Mouse (Mus musculus): ENCODE measurements at regions not wholly inside any gene's neighbourhood (a gene's known extent, or its start where the extent isn't known, plus 50 kb on each side); places are given as distances from the start of the nearest gene placed in this dataset.

GRCm38 (mm10) chr3:121902246-121902645 lies 50.1 kb upstream of the Arhgap29 start:
- in situ Hi-C loops (cut with MboI; ENCODE audit: low sequenced_read_pairs) = no loop called here

DNA sequence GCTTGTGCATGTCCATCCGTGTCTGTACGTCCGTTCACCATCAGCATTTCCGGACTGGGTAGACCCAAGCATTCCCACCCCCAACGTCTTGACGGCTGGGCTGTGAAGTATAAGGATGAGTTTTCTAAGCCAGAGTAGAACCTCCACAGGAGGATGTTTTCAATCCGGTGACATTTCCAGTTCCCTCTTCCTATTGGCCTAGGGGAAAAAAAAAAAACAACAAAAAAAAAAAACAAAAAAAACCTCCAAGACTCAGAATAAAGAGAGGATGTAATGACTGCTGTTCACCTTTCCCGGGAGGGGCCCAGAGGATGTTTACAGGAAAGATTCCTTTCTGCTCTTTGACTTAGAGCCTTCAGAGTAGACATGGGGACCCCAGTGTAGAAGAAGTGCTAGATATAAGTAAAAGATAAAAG lies 51.9 kb upstream of the Arhgap29 start:
- in situ Hi-C loops (cut with MboI; ENCODE audit: low sequenced_read_pairs) = no loop called here

GRCm38 (mm10) chr3:121897821-121898574 lies 54.3 kb upstream of the Arhgap29 start:
- in situ Hi-C loops (cut with MboI; ENCODE audit: low sequenced_read_pairs) = loop anchor here (25.0 kb wide), 1 partner anchor 739 kb away; no protein-coding TSS in a partner anchor

DNA sequence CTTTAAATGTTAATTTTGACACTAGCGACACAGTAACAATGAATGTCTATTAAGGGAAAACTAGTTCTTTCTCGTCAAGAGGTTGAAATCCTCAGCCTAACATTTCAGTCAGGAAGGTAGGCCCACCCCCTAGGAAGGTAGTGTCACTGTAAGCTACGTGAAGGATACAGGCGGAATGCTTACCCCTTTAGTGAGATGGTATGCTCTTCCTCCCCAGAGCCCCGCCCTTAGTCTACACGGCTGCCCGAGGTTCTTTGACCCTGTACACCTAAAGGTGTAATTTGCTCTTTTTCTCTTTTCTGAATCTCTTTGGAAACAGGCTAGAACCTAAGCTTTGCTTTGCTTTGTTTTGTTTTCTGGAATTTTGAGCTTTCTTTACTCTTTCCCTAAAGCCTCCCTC lies 58.7 kb upstream of the Arhgap29 start:
- in situ Hi-C loops (cut with MboI; ENCODE audit: low sequenced_read_pairs) = loop anchor here (25.0 kb wide), 1 partner anchor 744 kb away; no protein-coding TSS in a partner anchor

DNA sequence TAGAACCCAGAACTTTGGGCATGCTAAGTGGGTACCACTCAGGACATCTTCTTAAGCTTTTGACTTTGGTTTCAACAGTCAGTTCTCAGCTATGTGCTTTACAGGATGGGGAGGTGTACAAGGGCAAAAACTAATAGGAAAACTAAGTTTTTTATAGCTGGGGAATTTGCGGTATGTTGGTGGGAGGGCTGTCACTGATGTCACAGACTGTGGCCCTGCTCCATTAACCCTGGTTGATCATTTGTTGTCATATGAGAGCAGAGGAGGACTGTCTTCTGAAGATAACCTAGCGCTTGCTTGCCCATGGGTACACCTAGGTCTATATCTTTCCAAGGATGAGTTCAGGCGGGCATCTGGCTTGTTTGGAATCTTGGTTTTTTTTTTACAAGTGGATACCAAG lies 59.7 kb upstream of the Arhgap29 start:
- in situ Hi-C loops (cut with MboI; ENCODE audit: low sequenced_read_pairs) = loop anchor here (25.0 kb wide), 1 partner anchor 745 kb away; no protein-coding TSS in a partner anchor

DNA sequence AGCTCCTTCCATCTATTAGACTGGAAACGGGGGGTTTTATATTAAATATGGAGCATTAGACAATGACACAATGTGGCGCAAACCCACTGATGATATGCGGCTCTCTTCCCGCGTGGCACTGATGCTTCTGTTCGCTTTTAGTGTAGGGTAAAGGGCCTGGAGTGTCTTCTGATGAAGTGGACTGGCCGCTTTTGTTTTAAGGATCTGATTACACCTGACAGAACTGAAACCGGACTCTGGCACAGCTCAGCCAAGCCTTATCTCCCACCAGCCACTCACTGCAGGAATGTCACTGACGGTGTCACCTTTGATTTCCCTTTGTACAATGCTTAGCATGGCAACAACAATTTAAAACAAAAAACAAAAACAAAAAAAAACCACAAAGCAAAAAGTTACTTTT lies 61.0 kb upstream of the Arhgap29 start:
- in situ Hi-C loops (cut with MboI; ENCODE audit: low sequenced_read_pairs) = loop anchor here (25.0 kb wide), 1 partner anchor 746 kb away; no protein-coding TSS in a partner anchor

GRCm38 (mm10) chr3:121890563-121890962 lies 61.8 kb upstream of the Arhgap29 start:
- in situ Hi-C loops (cut with MboI; ENCODE audit: low sequenced_read_pairs) = loop anchor here (25.0 kb wide), 1 partner anchor 747 kb away; no protein-coding TSS in a partner anchor

- in situ Hi-C loops (cut with MboI; ENCODE audit: low sequenced_read_pairs) = loop anchor here (5.0 to 25.0 kb wide), 2 partner anchors 255 to 750 kb away; no protein-coding TSS in a partner anchor
These were observed 65.3 kb upstream of the Arhgap29 start for GRCm38 (mm10) chr3:121886870-121887605.

DNA sequence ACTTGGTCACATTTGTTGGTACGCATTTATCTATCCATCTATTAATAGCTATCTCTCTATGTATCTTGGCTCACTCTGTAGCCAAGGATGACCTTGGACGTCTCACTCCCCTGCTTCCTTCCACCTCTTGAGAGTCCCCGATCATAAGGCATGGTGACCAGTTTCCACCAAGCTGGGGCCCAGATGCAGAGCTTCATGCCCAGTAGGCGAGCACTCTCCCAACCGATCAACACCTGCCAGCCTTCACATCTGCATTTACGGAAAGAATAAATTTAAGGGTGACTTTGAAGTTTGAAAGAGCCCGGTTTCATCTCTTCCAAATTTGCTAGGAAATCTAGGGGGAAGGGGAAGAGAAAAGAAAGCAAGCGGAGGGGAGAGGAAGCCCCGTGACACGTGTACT lies 66.0 kb upstream of the Arhgap29 start:
- in situ Hi-C loops (cut with MboI; ENCODE audit: low sequenced_read_pairs) = loop anchor here (5.0 to 25.0 kb wide), 2 partner anchors 256 to 751 kb away; no protein-coding TSS in a partner anchor

DNA sequence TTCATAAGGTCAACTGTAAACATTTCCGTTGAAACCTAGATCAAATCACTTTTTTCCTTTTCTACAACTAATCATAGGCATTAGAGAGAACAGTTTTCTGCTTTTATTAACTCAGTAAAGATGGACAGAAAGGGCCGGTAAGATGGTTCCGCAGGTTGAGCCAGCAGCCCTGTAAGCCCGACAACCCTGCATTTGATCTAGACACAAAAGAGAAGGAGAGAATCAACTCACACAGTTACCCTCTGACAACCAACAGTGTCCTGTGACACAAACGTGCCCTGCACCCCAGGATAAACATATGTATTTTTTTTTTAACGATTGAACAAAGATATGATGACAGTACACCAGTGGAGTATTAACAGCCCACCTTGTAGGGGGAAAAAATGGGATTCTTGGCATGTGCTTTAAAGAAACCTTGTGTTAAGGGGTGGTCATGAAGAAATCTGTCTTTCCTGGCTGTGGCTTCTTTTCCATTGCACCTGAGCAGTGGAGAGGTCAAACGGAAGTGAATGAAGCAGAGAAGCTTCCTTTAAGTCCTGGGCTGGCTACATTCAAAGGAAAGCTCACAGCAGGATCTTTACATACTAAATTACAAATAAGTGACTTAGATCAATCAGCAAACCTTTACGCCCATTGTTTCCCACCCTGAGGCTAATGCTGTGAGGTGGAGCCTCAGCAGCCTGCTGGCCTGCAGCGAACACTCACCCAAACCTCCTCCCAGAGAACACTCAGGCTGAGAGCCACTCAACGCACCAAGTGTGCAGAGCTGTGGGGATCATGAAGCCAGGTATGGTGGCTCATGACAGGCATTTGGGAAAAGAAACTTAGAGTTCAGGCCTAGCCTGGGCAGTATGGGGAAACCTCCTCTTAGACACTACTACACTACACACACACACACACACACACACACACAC lies 66.8 kb upstream of the Arhgap29 start:
- in situ Hi-C loops (cut with MboI; ENCODE audit: low sequenced_read_pairs) = loop anchor here (5.0 to 25.0 kb wide), 2 partner anchors 257 to 752 kb away; no protein-coding TSS in a partner anchor

GRCm38 (mm10) chr3:121884328-121885248 lies 67.8 kb upstream of the Arhgap29 start:
- in situ Hi-C loops (cut with MboI; ENCODE audit: low sequenced_read_pairs) = loop anchor here (5.0 to 25.0 kb wide), 2 partner anchors 258 to 753 kb away; no protein-coding TSS in a partner anchor

DNA sequence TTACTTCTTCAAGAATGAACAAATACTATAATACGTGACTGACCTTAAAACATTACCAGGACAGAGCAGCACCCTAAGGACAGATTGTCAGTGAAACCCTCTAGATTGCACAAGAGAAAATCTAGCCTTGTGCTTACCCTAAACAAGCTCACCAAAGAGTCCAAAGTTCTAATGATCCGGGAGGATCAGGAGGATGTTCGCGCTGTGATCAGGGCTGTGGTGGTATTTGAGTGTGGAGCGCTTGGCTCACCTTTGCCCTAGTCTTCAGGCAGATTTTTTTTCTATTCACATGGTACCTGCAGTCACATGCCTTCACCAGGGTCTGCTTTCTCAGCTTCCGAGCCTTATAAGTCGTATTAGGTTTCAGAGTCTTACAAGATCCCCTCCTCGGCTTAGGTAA lies 65.3 kb upstream of the Abcd3 start:
- in situ Hi-C loops (cut with MboI; ENCODE audit: low sequenced_read_pairs) = loop anchor here (25.0 kb wide), 1 partner anchor 757 kb away; no protein-coding TSS in a partner anchor

DNA sequence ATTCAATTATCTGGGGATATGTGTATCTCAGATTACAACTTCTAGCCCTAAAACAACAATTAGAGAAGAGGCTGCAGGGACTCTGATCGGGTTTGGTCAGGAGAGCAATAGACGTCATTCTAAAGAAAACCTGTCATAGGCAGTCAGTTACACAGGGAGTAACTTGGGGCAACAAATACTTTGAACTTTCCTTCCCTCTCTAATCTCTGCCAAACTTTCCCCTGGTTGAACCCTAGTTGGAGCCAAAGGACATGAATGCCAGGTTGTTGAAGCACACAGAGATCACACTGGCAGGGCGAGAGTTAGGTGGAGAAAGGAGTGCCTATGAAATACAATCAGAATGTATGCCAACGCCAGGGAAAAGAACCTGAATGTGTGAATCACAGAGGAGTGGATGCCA lies 60.0 kb upstream of the Abcd3 start:
- in situ Hi-C loops (cut with MboI; ENCODE audit: low sequenced_read_pairs) = loop anchor here (25.0 kb wide), 1 partner anchor 762 kb away; no protein-coding TSS in a partner anchor

DNA sequence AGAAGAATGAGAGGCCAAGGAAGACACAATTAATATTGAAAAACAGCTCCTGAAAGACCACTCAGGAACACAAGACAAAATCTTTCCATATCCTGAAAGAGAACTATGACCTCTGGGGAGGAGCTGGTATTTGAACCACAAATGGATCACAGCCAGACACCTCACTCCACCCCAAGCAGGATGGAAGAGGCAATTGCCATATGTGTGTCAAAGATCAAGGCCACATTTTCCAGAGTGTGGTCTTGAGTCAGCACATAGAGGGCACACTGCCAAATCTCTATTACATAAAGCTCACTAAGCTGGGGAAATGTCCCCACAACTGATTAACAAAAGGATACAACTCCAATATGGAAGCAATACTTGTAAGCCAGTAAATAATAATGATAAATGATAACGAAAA lies 59.5 kb upstream of the Abcd3 start:
- in situ Hi-C loops (cut with MboI; ENCODE audit: low sequenced_read_pairs) = no loop called here

- in situ Hi-C loops (cut with MboI; ENCODE audit: low sequenced_read_pairs) = no loop called here
These were observed 58.5 kb upstream of the Abcd3 start for GRCm38 (mm10) chr3:121873572-121873971.

DNA sequence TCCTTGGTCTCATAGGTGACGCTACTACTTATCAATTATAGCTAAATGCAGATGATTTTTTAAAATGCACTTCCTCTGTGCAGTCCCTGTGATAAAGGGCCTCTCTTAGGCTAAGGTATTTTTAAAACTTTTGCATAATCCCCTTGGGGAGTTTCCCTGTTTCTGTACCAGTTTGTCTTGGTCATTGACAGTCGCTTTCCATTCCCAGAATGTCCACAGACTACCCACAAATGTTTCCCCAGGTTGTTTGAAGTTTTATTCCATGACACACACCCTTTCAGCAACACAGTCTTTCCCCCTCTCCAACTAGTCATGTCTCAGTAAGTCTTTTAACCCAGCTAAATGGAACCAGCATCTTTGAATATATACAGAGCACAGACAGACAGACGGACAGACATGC lies 57.6 kb upstream of the Abcd3 start:
- in situ Hi-C loops (cut with MboI; ENCODE audit: low sequenced_read_pairs) = no loop called here

- in situ Hi-C loops (cut with MboI; ENCODE audit: low sequenced_read_pairs) = no loop called here
These were observed 56.7 kb upstream of the Abcd3 start for GRCm38 (mm10) chr3:121871795-121872194.

DNA sequence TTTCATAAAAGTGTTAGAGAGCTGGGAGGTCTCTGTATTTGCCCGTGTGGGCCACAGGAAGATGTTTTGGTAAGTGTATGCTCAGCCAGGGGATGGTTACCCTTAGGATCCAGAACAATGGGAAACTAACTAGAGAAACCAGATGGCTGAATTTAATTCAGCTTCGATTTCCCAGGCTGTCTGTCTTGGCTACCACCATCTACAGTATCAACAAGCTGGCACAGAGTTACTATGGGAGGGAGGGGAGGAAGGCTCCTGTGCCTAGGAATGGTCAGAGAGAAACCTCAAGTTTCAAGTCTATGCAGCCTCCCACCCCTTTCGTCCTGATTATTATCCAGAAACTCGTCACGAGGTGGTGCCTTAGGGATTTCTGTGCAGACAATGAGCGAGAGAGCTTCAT lies 55.6 kb upstream of the Abcd3 start:
- in situ Hi-C loops (cut with MboI; ENCODE audit: low sequenced_read_pairs) = no loop called here

DNA sequence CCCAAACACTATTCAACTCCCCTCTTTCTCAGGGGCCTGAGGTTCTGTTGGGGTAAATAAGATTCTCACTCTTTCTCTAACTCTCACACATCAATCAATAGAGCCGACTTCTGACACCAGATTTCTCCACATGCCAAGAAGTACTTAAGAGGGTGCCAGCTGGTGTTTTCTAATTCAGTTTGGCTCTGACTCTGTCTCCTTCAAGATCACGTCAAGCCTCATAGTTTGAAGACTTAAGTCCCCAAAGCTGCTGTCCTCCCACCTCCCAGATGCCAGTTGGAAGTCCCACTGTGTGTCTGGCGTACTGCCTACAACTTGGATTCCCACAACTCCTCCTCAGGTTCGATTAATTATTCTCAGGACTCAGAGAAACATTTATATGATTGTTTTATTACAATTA lies 54.6 kb upstream of the Abcd3 start:
- in situ Hi-C loops (cut with MboI; ENCODE audit: low sequenced_read_pairs) = no loop called here
